Mouse (Mus musculus) thymus, adult 2 months (tissue): Measurements from ENCODE around the gene Rfk. TPM values are rescaled to one million over a fixed set of nuclear protein-coding genes. Genes with fewer than 3 reads are reported as not detected.

ENCODE experiments used
- DNase-seq: peaks from one replicate; pipeline ENCODE4 v3.0.0; 2021
- H3K27ac ChIP-seq: fragments of 200-500 bp; 2 replicates; pipeline ENCODE4 v1.5.1; 2012; ENCODE audit warnings: low read length, control low read depth; ENCODE audit not compliant: control insufficient read depth, insufficient read depth
- H3K27me3 ChIP-seq: fragments of 200-500 bp; 2 replicates; pipeline ENCODE4 v1.6.1; 2012; ENCODE audit warnings: mild to moderate bottlenecking, low read length, moderate library complexity, mixed read lengths; ENCODE audit not compliant: control insufficient read depth, insufficient read depth
- H3K36me3 ChIP-seq: fragments of 200-500 bp; 2 replicates; pipeline ENCODE4 v1.6.1; 2012; ENCODE audit warnings: mild to moderate bottlenecking, low read length, moderate library complexity; ENCODE audit not compliant: control insufficient read depth, insufficient read depth
- H3K4me1 ChIP-seq: fragments of 200-500 bp; replicated peaks from 2 replicates; pipeline ENCODE4 v1.6.1; 2012; ENCODE audit warnings: low read length; ENCODE audit not compliant: control insufficient read depth, insufficient read depth
- H3K4me3 ChIP-seq: fragments of 200-500 bp; 2 replicates; pipeline ENCODE4 v1.5.1; 2012; ENCODE audit warnings: mild to moderate bottlenecking, low read length, control low read depth, moderate library complexity; ENCODE audit not compliant: control insufficient read depth, insufficient read depth
- CTCF ChIP-seq: fragments of 200-500 bp; IDR thresholded peaks from 2 replicates; pipeline ENCODE4 v1.5.1; 2012; ENCODE audit warnings: mild to moderate bottlenecking, control low read depth, low read length, moderate library complexity, borderline replicate concordance; ENCODE audit not compliant: control insufficient read depth, poor library complexity, insufficient read depth; ENCODE audit errors: extremely low read depth
- POLR2A ChIP-seq: fragments of 200-500 bp; IDR thresholded peaks from 2 replicates; pipeline ENCODE4 v1.6.1; 2012; ENCODE audit warnings: mild to moderate bottlenecking, low read length, control low read depth, moderate library complexity; ENCODE audit not compliant: control insufficient read depth, poor library complexity, insufficient read depth; ENCODE audit errors: extremely low read depth
- WGBS: fragments of 180-500 bp; shearing (Covaris S2); methylation state at CpG from one replicate; pipeline ENCODE4 v1.1.7; 2018; 5-methylcytosine and 5-hydroxymethylcytosine counted together
- polyA plus RNA-seq: library from polyadenylated mRNA; depleted of rRNA; stranded (reverse); fragments of >200 nt; gene quantifications from 2 replicates; pipeline ENCODE4 v1.2.3, GENCODE M21; 2012

The Rfk gene
- polyA plus RNA-seq, 1 experiment, result 39.8 TPM

- no peak for TF ChIP-seq CTCF
- H3K4me1 ChIP-seq, result no peaks in the 10 kb centered on the region
- H3K27ac ChIP-seq, result no peak overlapping the region
- 91% methylated on average over 4 of the region's 4 CpGs for WGBS
- peaks cover 18% of the 10 kb centered on the region; the same call in 1 of the 2 replicates for H3K36me3 ChIP-seq
- no peak for DNase-seq
- H3K4me3 ChIP-seq, result no peak overlapping the region
- no peaks in the 10 kb centered on the region for H3K27me3 ChIP-seq
Observed at GRCm38 (mm10) chr19:17400571-17400970, 6.7 kb downstream of the Rfk start.

DNA sequence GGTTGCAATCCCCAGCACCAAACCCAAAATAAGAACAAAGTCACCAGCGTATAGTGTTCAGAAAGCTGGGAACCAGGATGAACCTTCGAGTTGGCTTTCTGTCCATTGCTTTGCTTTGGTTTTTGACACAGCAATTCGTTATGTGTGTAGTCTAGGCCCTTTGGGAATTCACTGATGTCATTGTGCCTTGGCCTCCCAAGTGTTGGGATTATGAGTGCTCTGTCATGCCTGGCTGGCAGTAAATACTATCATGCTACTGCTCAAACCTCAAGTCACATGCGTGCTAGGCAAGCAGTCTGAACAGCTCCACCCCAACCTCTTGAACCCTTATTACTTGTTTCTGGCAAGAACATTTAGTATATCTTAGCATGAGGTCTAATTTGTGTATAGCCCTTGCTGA, 9.3 kb downstream of the Rfk start:
- no peak for DNase-seq
- 93% methylated on average over 4 of the region's 4 CpGs for WGBS
- Histone ChIP-seq H3K27me3 (no peaks in the 10 kb centered on the region), H3K4me1 (no peaks in the 10 kb centered on the region), H3K4me3 (no peak overlapping the region), H3K36me3 (peaks cover 18% of the 10 kb centered on the region; the same call in 1 of the 2 replicates), H3K27ac (no peak overlapping the region)
- TF ChIP-seq POLR2A, result no peak
- TF ChIP-seq CTCF, result no peak

DNA sequence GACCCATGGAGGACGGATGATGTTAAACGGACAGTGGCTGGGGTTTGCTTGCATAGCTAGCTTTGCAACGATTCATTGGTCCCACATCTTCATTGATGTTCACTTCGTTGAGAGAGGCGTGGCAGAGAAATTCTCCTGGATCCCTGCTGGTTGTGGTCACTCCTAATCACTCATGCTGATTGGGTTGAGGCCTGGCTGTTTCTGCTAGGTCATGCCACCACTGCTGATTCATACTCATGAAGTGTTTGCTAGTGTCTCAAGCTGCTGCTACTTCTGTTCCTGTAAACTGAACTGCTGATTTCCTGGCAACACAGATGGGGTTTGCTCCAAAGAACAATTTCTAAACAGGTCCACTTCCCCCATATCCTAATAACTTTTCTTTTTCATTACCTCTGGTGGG, 13.0 kb downstream of the Rfk start:
- H3K27me3 ChIP-seq, result no peaks in the 10 kb centered on the region
- TF ChIP-seq CTCF, result no peak
- TF ChIP-seq POLR2A, result no peak
- H3K27ac ChIP-seq, result no peak overlapping the region
- H3K4me3 ChIP-seq, result no peak overlapping the region
- no peaks in the 10 kb centered on the region for H3K36me3 ChIP-seq
- DNase-seq, result no peak
- H3K4me1 ChIP-seq, result no peaks in the 10 kb centered on the region
- 98% methylated on average over 5 of the region's 5 CpGs for WGBS

DNA sequence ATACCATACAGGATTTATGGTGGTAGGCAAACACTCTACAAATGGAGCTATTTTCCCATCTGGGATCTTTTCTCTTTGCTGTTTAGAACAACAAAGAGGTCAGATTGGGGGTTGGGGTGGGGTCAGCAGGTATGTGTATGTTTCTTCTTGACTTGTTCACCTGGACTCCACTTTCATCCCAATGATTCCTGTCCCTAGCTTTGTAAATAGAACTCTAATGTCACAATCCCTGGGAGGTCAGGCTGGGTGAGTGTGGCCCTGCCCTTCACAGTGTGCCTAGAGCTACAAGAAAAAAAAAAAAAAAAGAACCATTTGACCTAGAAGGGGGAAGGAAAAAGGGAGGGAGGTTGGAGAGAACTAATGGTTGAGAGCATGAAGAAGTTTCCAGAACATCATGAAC, 14.7 kb downstream of the Rfk start:
- Histone ChIP-seq H3K4me1 (no peaks in the 10 kb centered on the region), H3K4me3 (no peak overlapping the region), H3K36me3 (no peaks in the 10 kb centered on the region), H3K27me3 (no peaks in the 10 kb centered on the region), H3K27ac (no peak overlapping the region)
- no peak for TF ChIP-seq POLR2A
- TF ChIP-seq CTCF, result no peak
- no peak for DNase-seq

GRCm38 (mm10) chr19:17409351-17409750, 15.5 kb downstream of the Rfk start:
- H3K4me1 ChIP-seq, result no peaks in the 10 kb centered on the region
- no peaks in the 10 kb centered on the region for H3K36me3 ChIP-seq
- H3K27ac ChIP-seq, result no peak overlapping the region
- 86% methylated on average over 3 of the region's 3 CpGs for WGBS
- no peaks in the 10 kb centered on the region for H3K27me3 ChIP-seq
- TF ChIP-seq CTCF, result no peak
- TF ChIP-seq POLR2A, result no peak
- DNase-seq, result no peak
- no peak overlapping the region for H3K4me3 ChIP-seq

GRCm38 (mm10) chr19:17410465-17411065, 16.7 kb downstream of the Rfk start:
- Histone ChIP-seq H3K4me1 (no peaks in the 10 kb centered on the region), H3K27ac (no peak overlapping the region), H3K4me3 (no peak overlapping the region), H3K36me3 (no peaks in the 10 kb centered on the region), H3K27me3 (no peaks in the 10 kb centered on the region)
- no peak for DNase-seq
- TF ChIP-seq CTCF (no peak), POLR2A (no peak)
- WGBS, result 94% methylated on average over 5 of the region's 5 CpGs

DNA sequence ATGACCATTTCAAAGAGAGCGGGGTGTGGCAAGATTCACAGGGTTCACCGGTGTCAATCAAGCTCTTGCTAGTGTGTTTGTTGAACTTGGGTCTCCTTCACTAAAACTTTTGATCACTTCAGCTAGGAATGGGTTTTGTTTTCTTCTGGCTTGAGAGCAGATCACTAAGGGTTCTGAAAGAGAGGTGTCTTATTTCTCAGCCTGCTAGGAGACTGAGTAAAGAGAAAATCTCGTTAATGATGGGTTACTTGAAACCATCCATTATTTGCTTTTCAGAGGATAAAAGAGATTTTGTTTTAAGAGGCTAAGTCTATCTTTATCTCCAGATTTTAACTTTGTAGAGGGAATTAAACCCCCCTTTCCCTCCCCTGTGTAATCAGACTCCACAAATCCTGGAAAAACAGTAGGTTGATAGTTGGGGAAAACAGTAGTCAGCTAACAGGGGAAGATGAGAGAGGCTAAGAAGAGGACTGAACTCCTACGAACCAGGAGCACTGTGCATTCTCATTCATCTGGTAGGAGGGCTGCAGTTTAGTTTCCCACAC, 19.1 kb downstream of the Rfk start:
- H3K36me3 ChIP-seq, result no peaks in the 10 kb centered on the region
- TF ChIP-seq CTCF, result no peak
- no peak for TF ChIP-seq POLR2A
- H3K27ac ChIP-seq, result no peak overlapping the region
- H3K4me1 ChIP-seq, result no peaks in the 10 kb centered on the region
- H3K4me3 ChIP-seq, result no peak overlapping the region
- no peaks in the 10 kb centered on the region for H3K27me3 ChIP-seq
- WGBS, result 87% methylated on average over 4 of the region's 4 CpGs
- no peak for DNase-seq
